Mouse (Mus musculus) liver, embryonic 13.5 days (tissue): ENCODE data around the gene Ubxn4. TPM values are rescaled to one million over a fixed set of nuclear protein-coding genes. Genes with fewer than 3 reads are reported as not detected.

Experiments
- ATAC-seq: fragments of 200-750 bp; cut with Nextera tagmentation; 2 replicates; pipeline ENCODE4 v1.8.0; 2017; ENCODE audit warnings: low read depth, mild to moderate bottlenecking, moderate number of reproducible peaks, moderate library complexity
- DNase-seq: peaks from one replicate; pipeline ENCODE4 v3.0.0; 2022
- H3K27ac ChIP-seq: fragments of 300-500 bp; sonication (generic); 2 replicates; pipeline ENCODE4 v1.5.1; 2015; ENCODE audit warnings: moderate library complexity, mild to moderate bottlenecking, inconsistent platforms
- H3K27me3 ChIP-seq: fragments of 300-500 bp; sonication (generic); 2 replicates; pipeline ENCODE4 v1.6.1; 2015; ENCODE audit warnings: mild to moderate bottlenecking, inconsistent platforms
- H3K36me3 ChIP-seq: fragments of 300-500 bp; sonication (generic); 2 replicates; pipeline ENCODE4 v1.6.1; 2015; ENCODE audit warnings: mild to moderate bottlenecking, inconsistent platforms
- H3K4me1 ChIP-seq: fragments of 300-500 bp; sonication (generic); replicated peaks from 2 replicates; pipeline ENCODE4 v1.6.1; 2015; ENCODE audit warnings: inconsistent platforms
- H3K4me2 ChIP-seq: fragments of 300-500 bp; sonication (generic); 2 replicates; pipeline ENCODE4 v1.6.1; 2015; ENCODE audit warnings: inconsistent platforms, mild to moderate bottlenecking, moderate library complexity
- H3K4me3 ChIP-seq: fragments of 300-500 bp; sonication (generic); replicated peaks from 2 replicates; pipeline ENCODE4 v1.5.1; 2015; ENCODE audit warnings: mild to moderate bottlenecking, inconsistent platforms
- H3K9ac ChIP-seq: fragments of 300-500 bp; sonication (generic); 2 replicates; pipeline ENCODE4 v1.6.1; 2015; ENCODE audit warnings: mild to moderate bottlenecking, inconsistent platforms
- H3K9me3 ChIP-seq: fragments of 300-500 bp; sonication (generic); replicated peaks from 2 replicates; pipeline ENCODE4 v1.6.1; 2016; ENCODE audit warnings: inconsistent platforms
- WGBS: fragments of 180-500 bp; shearing (Covaris S2); methylation state at CpG from one replicate; pipeline ENCODE4 v1.1.7; 2015; ENCODE audit not compliant: insufficient replicate concordance; 5-methylcytosine and 5-hydroxymethylcytosine counted together
- polyA plus RNA-seq: library from polyadenylated mRNA; unstranded; fragments of >200 nt; fragmentation: Nextera tagmentation; extraction: Ambion mirVana; gene quantifications from 2 replicates; pipeline ENCODE4 v1.2.1, GENCODE M21; 2015

Ubxn4 gene
- polyA plus RNA-seq, 1 experiment from 2014 or later = 43.1 TPM

GRCm38 (mm10) chr1:128278563-128278962 is 34.8 kb downstream of the Ubxn4 start:
- no peak for ATAC-seq
- Histone ChIP-seq H3K27ac (no peak overlapping the region), H3K9me3 (no peaks in the 10 kb centered on the region), H3K4me2 (no peak overlapping the region), H3K4me1 (peaks cover 8% of the 10 kb centered on the region), H3K36me3 (peaks cover 66% of the 10 kb centered on the region), H3K4me3 (no peak overlapping the region), H3K9ac (no peak overlapping the region), H3K27me3 (no peaks in the 10 kb centered on the region)
- 78% methylated on average over 3 of the region's 3 CpGs for WGBS
- DNase-seq = no peak

DNA sequence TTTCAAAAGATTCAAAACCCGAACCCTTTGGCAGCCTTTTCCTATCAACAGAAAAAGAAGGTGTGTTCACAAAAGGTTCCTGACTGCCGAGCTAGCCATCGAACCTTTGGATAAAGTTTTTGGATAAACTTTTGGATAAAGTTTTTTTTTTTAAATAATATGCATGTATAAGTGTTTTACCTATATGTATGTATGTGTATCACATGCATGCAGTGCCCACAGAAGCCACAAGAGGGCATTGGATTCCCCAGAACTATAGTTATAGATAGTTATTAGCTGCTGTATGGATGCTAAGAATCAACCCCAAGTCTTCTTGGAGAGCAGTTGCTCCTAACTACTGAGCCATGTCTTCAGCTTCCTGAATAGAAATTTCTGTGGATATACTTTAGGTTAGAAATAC is 38.0 kb downstream of the Ubxn4 start:
- DNase-seq (no peak), ATAC-seq (no peak)
- Histone ChIP-seq H3K4me3 (no peak overlapping the region), H3K4me1 (no peaks in the 10 kb centered on the region), H3K27me3 (no peaks in the 10 kb centered on the region), H3K4me2 (no peak overlapping the region), H3K9me3 (no peaks in the 10 kb centered on the region), H3K9ac (no peak overlapping the region), H3K27ac (no peak overlapping the region), H3K36me3 (peaks cover 38% of the 10 kb centered on the region)
- WGBS = 76% methylated on average over 3 of the region's 3 CpGs

- Histone ChIP-seq H3K4me3 (no peak overlapping the region), H3K4me1 (no peaks in the 10 kb centered on the region), H3K9ac (no peak overlapping the region), H3K4me2 (no peak overlapping the region), H3K27me3 (no peaks in the 10 kb centered on the region), H3K27ac (no peak overlapping the region), H3K9me3 (no peaks in the 10 kb centered on the region), H3K36me3 (peaks cover 26% of the 10 kb centered on the region)
- WGBS = 80% methylated on average over 3 of the region's 3 CpGs
- no peak for ATAC-seq
- DNase-seq = no peak
Measured at GRCm38 (mm10) chr1:128282924-128283323, 39.2 kb downstream of the Ubxn4 start.

GRCm38 (mm10) chr1:128284157-128284690 is 40.5 kb downstream of the Ubxn4 start:
- ATAC-seq (no peak), DNase-seq (no peak)
- Histone ChIP-seq H3K27ac (no peak overlapping the region), H3K4me3 (no peak overlapping the region), H3K36me3 (peaks cover 17% of the 10 kb centered on the region), H3K9me3 (no peaks in the 10 kb centered on the region), H3K9ac (no peak overlapping the region), H3K4me2 (no peak overlapping the region), H3K27me3 (no peaks in the 10 kb centered on the region), H3K4me1 (no peaks in the 10 kb centered on the region)
- WGBS = 70% methylated on average over 8 of the region's 8 CpGs

DNA sequence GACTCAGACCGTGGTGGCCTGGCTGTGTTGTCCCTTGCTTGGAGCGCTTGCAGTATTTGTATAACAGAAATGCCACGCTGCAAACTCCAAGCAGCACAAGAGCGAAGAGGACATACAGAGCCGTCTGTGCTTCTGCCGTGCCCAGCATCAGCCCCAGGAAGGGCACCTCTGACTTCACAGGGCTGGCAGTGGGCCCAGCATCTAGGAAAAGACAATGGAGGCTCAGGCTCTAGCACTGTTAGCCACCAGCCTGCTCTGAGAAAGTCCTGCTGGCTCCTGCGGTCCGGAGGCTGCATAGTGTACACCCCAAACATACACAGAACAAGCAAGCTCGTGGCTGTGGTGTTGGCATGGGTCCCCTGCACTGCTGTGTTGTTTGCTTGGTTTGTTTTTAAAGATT is 41.4 kb downstream of the Ubxn4 start:
- no peak overlapping the region for H3K4me3 ChIP-seq
- H3K27ac ChIP-seq = no peak overlapping the region
- DNase-seq = no peak
- no peak for ATAC-seq
- 85% methylated on average over 9 of the region's 9 CpGs for WGBS
- no peaks in the 10 kb centered on the region for H3K27me3 ChIP-seq
- H3K4me1 ChIP-seq = no peaks in the 10 kb centered on the region
- H3K9me3 ChIP-seq = no peaks in the 10 kb centered on the region
- no peak overlapping the region for H3K4me2 ChIP-seq
- no peak overlapping the region for H3K9ac ChIP-seq
- peaks cover 8% of the 10 kb centered on the region for H3K36me3 ChIP-seq

GRCm38 (mm10) chr1:128290295-128290694 is 46.5 kb downstream of the Ubxn4 start:
- Histone ChIP-seq H3K9ac (no peak overlapping the region), H3K36me3 (no peaks in the 10 kb centered on the region), H3K27ac (no peak overlapping the region), H3K9me3 (no peaks in the 10 kb centered on the region), H3K4me3 (no peak overlapping the region), H3K4me1 (no peaks in the 10 kb centered on the region), H3K4me2 (no peak overlapping the region), H3K27me3 (no peaks in the 10 kb centered on the region)
- ATAC-seq = no peak
- no peak for DNase-seq
- WGBS = 76% methylated on average over 5 of the region's 5 CpGs

- no peak overlapping the region for H3K9ac ChIP-seq
- 74% methylated on average over 12 of the region's 12 CpGs for WGBS
- DNase-seq = no peak
- H3K4me2 ChIP-seq = no peak overlapping the region
- H3K27me3 ChIP-seq = no peaks in the 10 kb centered on the region
- no peak overlapping the region for H3K4me3 ChIP-seq
- no peak for ATAC-seq
- H3K27ac ChIP-seq = no peak overlapping the region
- H3K36me3 ChIP-seq = no peaks in the 10 kb centered on the region
- no peaks in the 10 kb centered on the region for H3K9me3 ChIP-seq
- no peaks in the 10 kb centered on the region for H3K4me1 ChIP-seq
Measured at GRCm38 (mm10) chr1:128293524-128293923, 49.8 kb downstream of the Ubxn4 start.

DNA sequence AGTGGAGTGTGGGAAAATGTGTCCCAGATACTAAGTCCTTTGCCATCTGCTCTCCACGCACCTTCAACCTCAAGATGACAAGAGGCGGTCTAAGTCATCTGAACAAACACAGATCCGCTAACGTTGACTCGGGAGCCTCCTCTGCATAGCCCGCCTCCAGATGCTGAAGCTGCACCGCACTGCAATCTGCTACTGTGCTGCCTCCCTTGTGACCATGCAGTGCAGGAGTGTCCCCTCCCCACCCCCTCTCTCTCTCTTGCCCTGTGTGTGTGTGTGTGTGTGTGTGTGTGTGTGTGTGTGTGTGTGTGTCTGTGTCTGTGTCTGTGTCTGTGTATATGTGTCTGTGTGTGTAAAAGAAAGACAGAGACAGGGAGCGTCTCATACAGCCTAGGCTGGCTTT is 51.5 kb downstream of the Ubxn4 start:
- no peaks in the 10 kb centered on the region for H3K36me3 ChIP-seq
- ATAC-seq = no peak
- no peak overlapping the region for H3K4me2 ChIP-seq
- WGBS = 71% methylated on average over 8 of the region's 8 CpGs
- no peak overlapping the region for H3K4me3 ChIP-seq
- H3K27ac ChIP-seq = no peak overlapping the region
- no peaks in the 10 kb centered on the region for H3K4me1 ChIP-seq
- H3K9ac ChIP-seq = no peak overlapping the region
- no peaks in the 10 kb centered on the region for H3K27me3 ChIP-seq
- no peaks in the 10 kb centered on the region for H3K9me3 ChIP-seq
- no peak for DNase-seq

DNA sequence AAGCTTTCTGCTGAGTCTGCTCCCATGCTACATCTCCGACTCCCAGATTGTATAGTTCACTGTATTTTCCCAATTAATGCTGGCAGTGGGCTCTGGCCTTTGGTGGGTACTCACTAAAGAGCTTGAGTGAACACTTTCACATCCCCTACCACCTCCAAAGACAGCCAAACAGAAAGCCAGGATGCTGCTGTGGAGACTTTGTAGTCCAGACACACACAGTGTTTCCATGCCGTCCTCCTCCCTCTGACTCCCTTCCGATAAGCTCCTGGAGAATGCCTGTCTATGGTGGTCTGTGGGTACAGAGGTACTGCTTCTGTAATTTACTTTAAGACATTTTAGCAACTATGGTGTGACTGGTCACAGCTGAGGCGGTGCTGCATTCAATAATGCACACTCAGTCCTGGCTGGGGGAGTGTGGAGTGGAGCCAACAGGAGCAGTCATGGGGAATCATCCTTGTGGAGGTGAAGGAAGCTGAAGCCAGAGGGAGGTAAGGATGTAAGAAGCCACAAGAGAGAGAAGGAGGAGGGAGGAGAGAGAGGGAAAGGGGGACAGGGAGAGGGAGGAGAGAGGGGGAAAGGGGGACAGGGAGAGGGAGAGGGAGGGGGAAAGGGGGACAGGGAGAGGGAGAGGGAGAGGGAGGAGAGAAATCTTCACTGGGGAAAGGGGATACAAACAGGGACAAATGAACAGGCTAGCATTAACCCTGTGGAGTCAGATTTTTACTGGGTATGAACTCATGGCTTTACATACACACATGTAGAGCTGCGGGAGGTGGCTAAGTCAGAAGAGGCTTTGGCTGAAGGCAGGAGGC is 52.2 kb downstream of the Ubxn4 start:
- H3K4me3 ChIP-seq = no peak overlapping the region
- no peak overlapping the region for H3K9ac ChIP-seq
- H3K27ac ChIP-seq = no peak overlapping the region
- no peak for DNase-seq
- no peaks in the 10 kb centered on the region for H3K9me3 ChIP-seq
- no peaks in the 10 kb centered on the region for H3K27me3 ChIP-seq
- WGBS = 71% methylated on average over 5 of the region's 5 CpGs
- no peak for ATAC-seq
- no peaks in the 10 kb centered on the region for H3K4me1 ChIP-seq
- H3K4me2 ChIP-seq = no peak overlapping the region
- no peaks in the 10 kb centered on the region for H3K36me3 ChIP-seq

GRCm38 (mm10) chr1:128303900-128304299 is 60.1 kb downstream of the Ubxn4 start:
- H3K36me3 ChIP-seq = no peaks in the 10 kb centered on the region
- no peak overlapping the region for H3K27ac ChIP-seq
- no peak overlapping the region for H3K4me3 ChIP-seq
- H3K9ac ChIP-seq = no peak overlapping the region
- no peaks in the 10 kb centered on the region for H3K9me3 ChIP-seq
- H3K4me2 ChIP-seq = no peak overlapping the region
- H3K4me1 ChIP-seq = no peaks in the 10 kb centered on the region
- DNase-seq = no peak
- no peak for ATAC-seq
- H3K27me3 ChIP-seq = no peaks in the 10 kb centered on the region
- WGBS = 85% methylated on average over 16 of the region's 16 CpGs

GRCm38 (mm10) chr1:128309043-128309442 is 65.3 kb downstream of the Ubxn4 start:
- H3K4me3 ChIP-seq = no peak overlapping the region
- no peak for DNase-seq
- no peaks in the 10 kb centered on the region for H3K27me3 ChIP-seq
- no peak for ATAC-seq
- no peak overlapping the region for H3K4me2 ChIP-seq
- H3K27ac ChIP-seq = no peak overlapping the region
- H3K9me3 ChIP-seq = no peaks in the 10 kb centered on the region
- no peak overlapping the region for H3K9ac ChIP-seq
- WGBS = 55% methylated on average over 3 of the region's 3 CpGs
- no peaks in the 10 kb centered on the region for H3K4me1 ChIP-seq
- H3K36me3 ChIP-seq = no peaks in the 10 kb centered on the region

DNA sequence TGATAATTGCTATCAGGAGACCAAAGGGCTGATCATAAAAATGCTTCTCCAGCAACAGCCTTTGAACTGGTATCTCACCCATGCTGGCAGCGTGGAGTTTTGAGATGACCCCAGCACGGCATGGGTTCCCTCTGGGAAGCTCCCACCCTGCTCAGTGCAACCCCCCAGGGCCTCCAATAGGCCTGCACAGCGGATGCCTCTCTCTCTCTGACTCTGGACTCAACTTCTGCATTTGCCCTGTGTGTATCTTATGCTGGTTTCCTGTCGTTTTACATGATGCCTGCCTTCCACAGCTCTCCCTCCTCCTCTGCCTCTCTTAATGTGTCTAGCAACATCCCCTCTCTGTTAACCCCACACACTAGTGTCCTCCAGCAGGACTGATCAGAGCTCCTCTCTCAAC is 70.9 kb downstream of the Ubxn4 start:
- no peaks in the 10 kb centered on the region for H3K27me3 ChIP-seq
- H3K4me1 ChIP-seq = no peaks in the 10 kb centered on the region
- no peaks in the 10 kb centered on the region for H3K36me3 ChIP-seq
- H3K9me3 ChIP-seq = no peaks in the 10 kb centered on the region
- no peak overlapping the region for H3K9ac ChIP-seq
- H3K4me3 ChIP-seq = no peak overlapping the region
- H3K4me2 ChIP-seq = no peak overlapping the region
- ATAC-seq = no peak
- H3K27ac ChIP-seq = no peak overlapping the region
- no peak for DNase-seq
- WGBS = 12% methylated on average over 4 of the region's 4 CpGs
